Mouse (Mus musculus): Measurements from ENCODE around the gene Smg1.

- TF ChIP-seq GATA1 (IDR thresholded peaks at IDR 0.05; ENCODE audit: borderline replicate concordance, low read length): no peak
- no peak for TF ChIP-seq FLI1 (IDR thresholded peaks at IDR 0.05; ENCODE audit: low read length)
These were observed 3.5 kb downstream of the Smg1 start for GRCm38 (mm10) chr7:118239996-118240395.

Measured in megakaryocyte, embryonic 14.5 days (primary cell).